Mouse (Mus musculus) stomach, embryonic 14.5 days (tissue): Measurements from ENCODE around the gene Cep63. TPM values are rescaled to one million over a fixed set of nuclear protein-coding genes. Genes with fewer than 3 reads are reported as not detected.

Experiments used
- ATAC-seq: fragments of 200-750 bp; cut with Nextera tagmentation; 2 replicates; pipeline ENCODE4 v1.8.0; 2017; ENCODE audit warnings: low read depth, moderate TSS enrichment; ENCODE audit not compliant: insufficient number of reproducible peaks, insufficient read depth, low FRiP score
- H3K27ac ChIP-seq: fragments of 300-500 bp; sonication (generic); 2 replicates; pipeline ENCODE4 v1.5.1; 2014; ENCODE audit warnings: mild to moderate bottlenecking, low read length, moderate library complexity, mixed read lengths
- H3K27me3 ChIP-seq: fragments of 300-500 bp; sonication (generic); 2 replicates; pipeline ENCODE4 v1.6.1; 2014; ENCODE audit warnings: low read length, control low read depth, mixed read lengths; ENCODE audit not compliant: control insufficient read depth, insufficient read depth
- H3K36me3 ChIP-seq: fragments of 300-500 bp; sonication (generic); 2 replicates; pipeline ENCODE4 v1.6.1; 2014; ENCODE audit warnings: mild to moderate bottlenecking, control low read depth, low read length, moderate library complexity, mixed read lengths; ENCODE audit not compliant: control insufficient read depth, insufficient read depth
- H3K4me1 ChIP-seq: fragments of 300-500 bp; sonication (generic); 2 replicates; pipeline ENCODE4 v1.6.1; 2014; ENCODE audit warnings: low read length, control low read depth, mixed read lengths; ENCODE audit not compliant: control insufficient read depth, insufficient read depth
- H3K4me2 ChIP-seq: fragments of 300-500 bp; sonication (generic); replicated peaks from 2 replicates; pipeline ENCODE4 v1.6.1; 2014; ENCODE audit warnings: low read depth, low read length, control low read depth
- H3K4me3 ChIP-seq: fragments of 300-500 bp; sonication (generic); 2 replicates; pipeline ENCODE4 v1.5.1; 2014; ENCODE audit warnings: low read depth, low read length, control low read depth
- H3K9ac ChIP-seq: fragments of 300-500 bp; sonication (generic); replicated peaks from 2 replicates; pipeline ENCODE4 v1.6.1; 2014; ENCODE audit warnings: low read depth, mild to moderate bottlenecking, control low read depth, low read length, moderate library complexity, mixed read lengths
- H3K9me3 ChIP-seq: fragments of 300-500 bp; sonication (generic); 2 replicates; pipeline ENCODE4 v1.6.1; 2016; ENCODE audit warnings: low read depth, low read length, control low read depth; ENCODE audit not compliant: control insufficient read depth
- WGBS: fragments of 180-500 bp; shearing (Covaris S2); extraction: QIAGEN DNeasy Blood & Tissue Kit; methylation state at CpG from one replicate; pipeline ENCODE4 v1.1.7; 2014; 5-methylcytosine and 5-hydroxymethylcytosine counted together
- polyA plus RNA-seq: library from polyadenylated mRNA; unstranded; fragments of >200 nt; fragmentation: Nextera tagmentation; extraction: Ambion mirVana; gene quantifications from 2 replicates; pipeline ENCODE4 v1.2.1, GENCODE M21; 2014

The Cep63 gene
- polyA plus RNA-seq, 1 experiment from 2014 or later, result 46.4 TPM

DNA sequence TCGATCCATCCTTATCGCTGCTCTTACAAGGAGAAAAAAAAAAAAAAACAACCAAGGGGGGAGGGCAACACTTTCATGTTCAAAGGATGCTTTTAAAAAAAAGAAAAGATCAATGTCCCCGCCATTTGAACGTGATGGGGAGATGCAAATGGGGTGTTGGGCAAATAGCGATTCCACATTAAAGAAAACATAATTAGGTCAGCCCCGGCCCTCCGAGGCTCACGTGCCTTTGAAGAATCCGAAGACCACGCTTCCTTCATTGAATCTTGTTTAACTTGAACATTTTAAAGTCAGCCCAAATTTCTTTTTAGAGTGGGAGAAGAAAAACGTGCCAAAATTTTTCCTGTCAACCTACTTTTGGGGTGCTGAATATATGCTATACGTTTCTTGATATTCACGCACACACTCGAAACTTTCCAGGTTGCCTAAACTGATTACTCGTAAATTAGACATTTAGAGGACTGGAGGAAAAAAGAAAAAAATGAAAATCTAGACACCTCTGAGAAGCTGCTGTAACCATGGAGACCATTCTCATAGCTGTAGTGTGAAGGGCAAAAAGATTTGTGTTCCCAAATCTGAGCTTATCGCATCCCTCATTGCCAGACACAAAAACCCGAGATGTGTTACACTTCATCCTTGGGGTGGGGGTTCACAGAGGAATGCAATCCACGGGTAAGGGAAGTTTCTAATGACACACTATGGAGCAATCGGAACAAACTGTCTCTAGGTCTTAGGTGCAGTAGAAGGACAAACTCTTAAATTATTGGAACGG lies 79.9 kb downstream of the Cep63 start:
- Histone ChIP-seq H3K27ac (no peak overlapping the region), H3K9me3 (no peaks in the 10 kb centered on the region), H3K27me3 (no peaks in the 10 kb centered on the region), H3K4me1 (no peaks in the 10 kb centered on the region), H3K4me2 (no peak overlapping the region), H3K36me3 (no peaks in the 10 kb centered on the region), H3K9ac (no peak overlapping the region), H3K4me3 (no peak overlapping the region)
- ATAC-seq, result no peak
- WGBS, result 65% methylated on average over 20 of the region's 20 CpGs

DNA sequence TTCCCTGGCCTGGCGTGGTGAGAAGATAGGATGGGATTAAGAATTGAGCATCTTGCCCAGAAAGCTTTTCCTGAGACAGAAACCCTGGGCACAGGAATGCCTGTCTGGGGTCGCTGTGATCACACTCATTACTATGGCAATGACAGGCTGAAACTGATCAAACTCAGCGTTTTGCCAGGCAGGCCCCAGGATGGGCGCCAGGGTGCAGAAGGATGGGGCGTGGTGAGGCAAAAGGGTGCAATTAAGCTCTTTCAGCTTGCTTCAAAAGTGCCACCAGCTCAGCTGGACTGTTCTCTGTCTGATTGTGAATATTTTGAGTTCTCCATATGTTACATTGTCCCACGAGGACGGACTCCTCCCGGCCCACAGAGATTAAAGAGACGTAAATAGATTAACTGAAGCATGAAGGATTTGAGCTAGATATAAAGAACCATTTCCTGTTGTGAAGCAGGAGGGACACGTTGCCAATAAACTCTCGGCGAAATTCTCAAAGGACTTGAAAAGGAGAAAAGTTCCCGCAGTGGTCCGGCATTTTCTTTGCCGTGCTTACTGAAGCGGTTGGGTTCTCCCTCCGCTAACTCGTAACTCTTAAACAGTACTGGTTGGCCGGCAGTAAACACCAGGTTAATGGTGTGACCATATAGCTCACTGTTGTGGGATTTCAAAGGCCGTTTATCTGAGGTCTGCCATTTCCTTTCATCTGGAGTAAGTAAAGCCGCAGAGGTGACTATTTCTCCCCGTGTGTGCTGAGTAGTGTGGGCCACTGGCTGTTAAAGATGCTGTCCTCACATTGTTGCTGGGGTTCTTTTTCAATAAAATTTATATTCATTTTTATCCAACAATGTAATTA lies 80.7 kb downstream of the Cep63 start:
- Histone ChIP-seq H3K4me2 (peak overlapping the region; percentile 45), H3K4me1 (no peaks in the 10 kb centered on the region), H3K9me3 (no peaks in the 10 kb centered on the region), H3K4me3 (no peak overlapping the region), H3K27ac (no peak overlapping the region), H3K9ac (no peak overlapping the region), H3K27me3 (no peaks in the 10 kb centered on the region), H3K36me3 (no peaks in the 10 kb centered on the region)
- ATAC-seq, result no peak
- 38% methylated on average over 22 of the region's 22 CpGs for WGBS

GRCm38 (mm10) chr9:102544773-102545366 lies 81.5 kb downstream of the Cep63 start:
- Histone ChIP-seq H3K9me3 (no peaks in the 10 kb centered on the region), H3K4me1 (no peaks in the 10 kb centered on the region), H3K4me2 (peak overlapping the region; percentile 45), H3K4me3 (peak overlapping the region; percentile 19), H3K36me3 (no peaks in the 10 kb centered on the region), H3K27ac (no peak overlapping the region), H3K9ac (no peak overlapping the region), H3K27me3 (no peaks in the 10 kb centered on the region)
- WGBS, result under 1% methylated on average over 26 of the region's 26 CpGs
- peak; percentile 63; the same call in 1 of the 2 replicates for ATAC-seq

GRCm38 (mm10) chr9:102544116-102544772 lies 82.1 kb downstream of the Cep63 start:
- H3K9ac ChIP-seq, result no peak overlapping the region
- peak; percentile 54; the same call in 1 of the 2 replicates for ATAC-seq
- peak overlapping the region; percentile 45 for H3K4me2 ChIP-seq

DNA sequence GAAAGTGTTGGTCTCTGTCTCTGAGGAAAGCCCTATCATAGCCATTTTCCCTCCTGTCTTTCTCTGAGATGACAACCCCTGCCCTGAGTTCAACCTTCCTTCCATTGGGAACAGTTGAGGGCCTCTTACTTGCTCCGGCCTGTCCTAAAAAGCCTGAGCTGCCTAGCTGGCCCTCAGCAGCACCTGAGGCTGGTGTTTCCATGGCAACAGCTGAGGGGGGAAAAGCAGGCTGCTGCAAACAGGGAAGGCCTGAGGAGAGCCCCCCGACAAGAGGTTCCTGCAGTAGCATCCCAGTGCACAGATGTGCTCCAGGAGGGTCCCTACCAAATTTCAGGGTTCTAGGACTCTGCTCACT lies 82.6 kb downstream of the Cep63 start:
- H3K9ac ChIP-seq, result no peak overlapping the region
- no peak for ATAC-seq

More at GRCm38 (mm10) chr9:102544116-102544772, 82.1 kb downstream of the Cep63 start:
- 20% methylated on average over 11 of the region's 11 CpGs for WGBS
- H3K27ac ChIP-seq, result no peak overlapping the region
- no peaks in the 10 kb centered on the region for H3K36me3 ChIP-seq
- no peaks in the 10 kb centered on the region for H3K9me3 ChIP-seq
- H3K4me3 ChIP-seq, result peak overlapping the region; percentile 19; the same call in 1 of the 2 replicates
- H3K27me3 ChIP-seq, result no peaks in the 10 kb centered on the region
- no peaks in the 10 kb centered on the region for H3K4me1 ChIP-seq

GRCm38 (mm10) chr9:102542540-102542939 lies 83.8 kb downstream of the Cep63 start:
- 67% methylated on average over 8 of the region's 8 CpGs for WGBS
- Histone ChIP-seq H3K4me3 (no peak overlapping the region), H3K9me3 (no peaks in the 10 kb centered on the region), H3K36me3 (no peaks in the 10 kb centered on the region), H3K4me1 (no peaks in the 10 kb centered on the region), H3K27ac (no peak overlapping the region), H3K9ac (no peak overlapping the region), H3K27me3 (no peaks in the 10 kb centered on the region), H3K4me2 (no peak overlapping the region)
- ATAC-seq, result no peak

More for the DNA sequence above, 82.6 kb downstream of the Cep63 start:
- Histone ChIP-seq H3K4me2 (no peak overlapping the region), H3K27ac (no peak overlapping the region), H3K4me1 (no peaks in the 10 kb centered on the region), H3K9me3 (no peaks in the 10 kb centered on the region), H3K4me3 (no peak overlapping the region), H3K27me3 (no peaks in the 10 kb centered on the region), H3K36me3 (no peaks in the 10 kb centered on the region)
- WGBS, result 70% methylated on average over 2 of the region's 2 CpGs

DNA sequence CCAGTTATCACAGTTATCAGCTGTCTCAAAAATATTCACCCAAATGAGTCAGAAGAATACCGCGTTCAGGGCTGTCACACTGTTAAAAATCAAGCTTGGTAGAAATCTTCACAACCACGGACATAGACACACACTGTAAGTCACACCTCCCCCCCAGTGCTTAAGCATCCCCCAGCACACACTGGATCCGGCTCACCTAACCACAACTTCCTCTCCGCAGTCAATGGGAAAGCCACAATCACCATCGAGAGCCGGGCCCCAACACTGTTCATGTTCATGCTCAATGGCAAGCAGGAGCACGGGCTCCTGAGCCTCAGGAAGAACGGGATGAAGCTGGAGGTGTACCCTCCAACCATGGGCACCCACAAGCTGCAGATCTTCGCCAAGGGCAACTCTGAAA lies 84.7 kb downstream of the Cep63 start:
- Histone ChIP-seq H3K27me3 (no peaks in the 10 kb centered on the region), H3K9me3 (no peaks in the 10 kb centered on the region), H3K4me2 (no peak overlapping the region), H3K36me3 (no peaks in the 10 kb centered on the region), H3K4me3 (no peak overlapping the region), H3K27ac (no peak overlapping the region), H3K9ac (no peak overlapping the region), H3K4me1 (no peaks in the 10 kb centered on the region)
- no peak for ATAC-seq
- 89% methylated on average over 10 of the region's 10 CpGs for WGBS

DNA sequence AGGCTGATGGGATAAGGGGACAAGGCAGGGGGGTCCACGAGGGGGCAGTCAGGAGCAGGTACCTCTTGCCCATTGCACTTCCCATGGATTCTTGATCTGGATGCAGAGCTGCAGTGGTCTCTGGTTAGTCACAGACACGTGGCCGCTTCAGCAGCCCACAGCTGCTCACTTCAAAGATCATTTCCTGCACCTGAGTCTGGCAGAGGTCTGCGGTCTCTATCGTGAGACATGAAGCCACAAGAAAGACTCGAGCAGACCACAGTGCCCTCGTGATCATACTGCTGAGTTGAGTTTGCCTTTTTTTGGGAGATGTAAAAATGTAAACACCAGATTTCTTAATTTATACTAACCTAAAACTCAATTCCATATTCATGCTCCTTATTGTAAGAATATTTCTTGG lies 86.6 kb downstream of the Cep63 start:
- no peak overlapping the region for H3K4me3 ChIP-seq
- no peak overlapping the region for H3K4me2 ChIP-seq
- ATAC-seq, result no peak
- H3K9ac ChIP-seq, result no peak overlapping the region
- no peaks in the 10 kb centered on the region for H3K27me3 ChIP-seq
- no peaks in the 10 kb centered on the region for H3K4me1 ChIP-seq
- H3K9me3 ChIP-seq, result no peaks in the 10 kb centered on the region
- H3K27ac ChIP-seq, result no peak overlapping the region
- 50% methylated on average over 7 of the region's 7 CpGs for WGBS
- H3K36me3 ChIP-seq, result no peaks in the 10 kb centered on the region
